In the genomic region with DNA sequence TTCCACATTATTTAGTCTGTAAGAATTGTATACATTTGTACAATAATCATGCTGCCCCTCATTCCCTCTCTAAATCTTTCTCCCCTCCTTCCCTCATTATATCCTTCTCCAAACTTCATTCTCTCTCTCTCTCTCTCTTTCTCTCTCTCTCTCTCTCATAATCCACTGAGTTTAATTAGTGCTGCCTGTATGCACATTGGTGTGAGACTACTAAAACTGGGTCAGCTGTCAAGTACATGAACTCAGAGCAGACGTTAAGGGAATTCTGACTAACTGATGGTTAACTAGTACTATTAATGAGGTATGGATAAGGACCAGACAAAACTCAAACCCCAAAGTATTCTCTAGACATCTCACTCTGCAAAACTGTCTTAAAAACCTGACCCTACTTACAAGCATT, we compare ENCODE assay signal across 12 mouse cellular contexts.
"Had no signal": no experiment of that assay in that cellular context is flagged by ENCODE, and none has a peak within 500 bp of the region (broad histone marks: within the 10 kb centered on the region; RNA-seq: fewer than 3 reads in every experiment).

No protein-coding gene starts in this region.

- DNase-seq: left cerebral cortex, postnatal 4 days; liver; liver, embryonic 13.5 days; liver, postnatal 0 days; lung, adult 18-20 months; lung, adult 2 months; lung, embryonic 14.5 days; lung, postnatal 10 days; lung, postnatal 14 days; lung, postnatal 36 days; lung, postnatal 4 days; midbrain, embryonic 14.5 days had no signal
